Mouse (Mus musculus): ENCODE data around the gene Vps25.
A peak's percentile ranks its signal among the peaks of the same experiment; 100 is the strongest.

Vps25 gene

DNA sequence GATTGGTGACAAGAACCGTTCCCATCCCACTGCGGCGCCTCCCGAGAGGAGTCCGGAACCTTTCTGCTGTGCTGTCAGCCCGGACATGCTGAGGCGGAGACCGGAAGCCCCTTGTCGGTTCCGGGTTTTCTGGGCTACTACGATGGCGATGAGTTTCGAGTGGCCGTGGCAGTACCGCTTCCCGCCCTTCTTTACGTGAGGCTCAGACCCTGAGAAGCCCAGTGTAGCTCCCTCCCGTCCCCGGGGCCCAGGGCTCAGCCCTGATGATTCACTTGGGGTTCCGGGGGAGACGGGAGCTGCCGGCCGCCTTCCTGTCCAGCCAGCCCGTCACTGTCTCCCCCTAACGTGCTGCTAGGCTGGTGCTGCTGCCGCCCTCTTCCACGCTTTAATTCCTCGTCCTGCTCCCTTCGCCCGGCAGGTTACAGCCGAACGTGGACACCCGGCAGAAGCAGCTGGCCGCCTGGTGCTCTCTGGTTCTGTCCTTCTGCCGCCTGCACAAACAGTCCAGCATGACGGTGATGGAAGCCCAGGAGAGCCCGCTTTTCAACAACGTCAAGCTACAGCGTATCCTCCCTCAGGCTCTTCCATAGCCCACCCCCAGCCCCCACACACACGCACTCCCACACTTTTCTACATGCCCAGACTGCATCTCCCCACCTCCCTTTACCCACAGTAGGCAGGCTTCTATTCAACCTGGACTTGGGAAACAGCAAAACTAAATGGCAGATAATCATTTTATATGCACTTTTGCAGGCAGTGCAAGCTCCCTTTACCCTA lies at the start of gene Vps25:
Gene Vps25, plus strand, starts transcription at position 95 of the 777 bp plus-strand sequence.
- peak; percentile 82 for DNase-seq (ENCODE audit: low spot score)

- DNase-seq (ENCODE audit: low spot score) = no peak
Measured at GRCm38 (mm10) chr11:101211970-101212369, 41.5 kb upstream of the Vps25 start.

DNA sequence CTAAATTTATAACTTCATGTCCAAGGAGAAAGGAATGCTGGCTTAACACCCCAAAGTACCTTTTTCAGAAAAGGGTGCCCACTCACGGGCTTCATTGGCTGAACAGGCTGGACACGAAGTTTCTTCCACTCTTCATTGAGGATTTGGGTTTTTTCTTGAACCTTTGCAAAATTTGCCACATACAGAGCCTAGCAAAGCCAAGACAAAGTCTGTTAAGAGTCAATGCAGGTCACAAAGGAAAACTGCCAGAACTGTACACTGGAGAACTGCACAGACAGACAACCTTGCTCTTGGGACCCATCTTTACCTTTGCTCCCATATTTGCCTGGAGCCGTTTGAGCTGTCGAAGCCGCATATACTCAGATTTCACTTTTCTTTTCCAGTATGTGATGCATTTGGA lies 36.6 kb upstream of the Vps25 start:
- no peak for DNase-seq (ENCODE audit: low spot score)

DNA sequence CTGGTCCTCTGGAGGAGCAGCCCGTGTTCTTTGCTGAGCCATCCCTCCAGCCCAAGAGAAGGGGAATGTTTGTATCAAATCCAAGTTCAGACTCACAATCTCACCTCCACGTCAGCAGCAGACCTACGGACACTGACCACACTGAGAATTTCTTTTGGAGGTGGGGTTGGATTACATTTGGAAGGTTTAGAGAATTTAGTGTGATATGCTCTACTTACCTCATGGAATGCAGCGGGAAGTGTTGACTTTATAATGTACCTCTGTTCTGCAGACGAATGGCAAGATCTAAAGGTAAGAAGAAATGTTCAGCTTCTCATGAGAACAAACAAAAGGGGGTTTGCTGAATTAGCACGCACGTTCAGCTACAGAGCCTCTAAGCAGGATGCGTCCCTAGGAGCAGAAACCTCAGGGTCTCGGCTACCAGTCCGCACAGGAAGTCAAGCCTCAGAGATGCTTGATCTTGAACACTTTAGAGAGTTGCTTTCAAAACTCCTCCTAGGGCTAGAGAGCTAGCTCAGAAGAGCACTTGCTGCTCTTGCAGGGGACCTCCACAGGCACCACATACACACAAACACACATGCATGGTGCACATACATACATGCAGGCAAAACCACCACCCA lies 35.0 kb upstream of the Vps25 start:
- no peak for DNase-seq (ENCODE audit: low spot score)

DNA sequence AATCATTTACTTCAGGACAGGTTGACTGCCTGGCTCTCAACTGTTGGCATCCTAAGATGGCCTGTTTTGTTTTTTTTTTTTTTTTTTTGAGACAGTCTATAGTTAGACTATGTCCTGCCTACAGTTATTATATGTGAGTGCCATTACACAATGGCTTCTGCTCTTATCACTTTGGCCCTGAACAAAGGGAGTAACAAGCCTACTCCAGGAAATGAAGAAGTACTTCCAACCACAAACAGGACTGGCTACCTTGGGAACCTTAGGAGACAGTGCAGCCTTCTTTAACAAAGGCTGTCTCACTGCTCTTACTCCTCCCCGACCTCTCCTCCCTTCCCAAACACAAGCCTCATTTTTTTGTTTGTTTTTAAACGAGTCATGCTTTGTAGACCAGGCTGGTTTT lies 32.7 kb upstream of the Vps25 start:
- no peak for DNase-seq (ENCODE audit: low spot score)

DNA sequence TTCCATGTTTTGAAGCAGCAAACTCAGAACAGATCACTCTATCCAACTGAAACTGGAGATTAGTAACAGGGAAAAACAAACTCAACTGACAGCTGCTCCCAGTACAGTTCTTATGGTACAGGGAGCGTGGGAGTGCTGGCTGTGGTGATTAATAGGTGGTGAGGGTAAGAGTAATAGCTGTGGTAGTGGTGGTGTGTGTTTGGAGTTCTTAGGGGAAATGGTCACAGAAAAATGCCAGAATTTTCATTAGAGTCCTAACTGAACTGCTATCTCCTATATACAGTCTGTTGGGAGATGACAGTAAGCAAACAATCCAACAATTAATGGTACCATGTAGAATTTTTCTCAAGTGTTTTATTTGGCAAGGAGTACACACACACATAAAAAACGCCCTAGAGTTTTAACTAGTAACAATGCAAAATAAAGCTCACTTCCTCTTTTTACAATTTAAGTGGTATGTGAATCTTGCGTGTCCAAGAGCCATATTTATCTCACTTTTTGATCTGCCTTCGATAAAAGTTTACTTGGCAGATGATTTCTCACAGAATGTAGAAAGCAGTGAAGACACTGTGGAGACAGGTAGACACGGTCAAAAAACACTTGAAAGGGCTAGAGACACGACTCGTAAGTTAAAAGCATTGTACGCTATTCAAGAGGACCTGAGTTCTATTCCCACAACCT lies 32.1 kb upstream of the Vps25 start:
- no peak for DNase-seq (ENCODE audit: low spot score)

DNA sequence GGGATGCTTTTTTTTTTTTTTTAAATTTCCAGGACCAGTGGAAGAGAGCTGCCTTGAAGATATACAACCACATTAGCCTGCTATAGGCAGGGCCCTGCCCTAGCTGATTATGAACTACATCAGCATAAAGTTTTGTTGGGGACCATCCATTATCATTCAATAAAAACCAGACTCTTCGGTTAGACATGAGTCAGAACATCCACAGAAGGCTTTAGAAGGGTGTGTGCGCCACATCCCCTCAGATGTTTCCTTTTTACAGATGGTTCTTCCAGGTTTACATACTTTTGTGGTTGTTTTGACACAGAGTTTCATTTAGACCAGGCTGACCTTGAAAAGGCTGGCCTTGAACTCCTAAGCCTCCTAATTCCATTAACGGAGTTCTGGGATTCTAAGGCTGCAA lies 29.2 kb upstream of the Vps25 start:
- no peak for DNase-seq (ENCODE audit: low spot score)

GRCm38 (mm10) chr11:101225331-101226064 lies 28.0 kb upstream of the Vps25 start:
- DNase-seq (ENCODE audit: low spot score) = no peak

DNA sequence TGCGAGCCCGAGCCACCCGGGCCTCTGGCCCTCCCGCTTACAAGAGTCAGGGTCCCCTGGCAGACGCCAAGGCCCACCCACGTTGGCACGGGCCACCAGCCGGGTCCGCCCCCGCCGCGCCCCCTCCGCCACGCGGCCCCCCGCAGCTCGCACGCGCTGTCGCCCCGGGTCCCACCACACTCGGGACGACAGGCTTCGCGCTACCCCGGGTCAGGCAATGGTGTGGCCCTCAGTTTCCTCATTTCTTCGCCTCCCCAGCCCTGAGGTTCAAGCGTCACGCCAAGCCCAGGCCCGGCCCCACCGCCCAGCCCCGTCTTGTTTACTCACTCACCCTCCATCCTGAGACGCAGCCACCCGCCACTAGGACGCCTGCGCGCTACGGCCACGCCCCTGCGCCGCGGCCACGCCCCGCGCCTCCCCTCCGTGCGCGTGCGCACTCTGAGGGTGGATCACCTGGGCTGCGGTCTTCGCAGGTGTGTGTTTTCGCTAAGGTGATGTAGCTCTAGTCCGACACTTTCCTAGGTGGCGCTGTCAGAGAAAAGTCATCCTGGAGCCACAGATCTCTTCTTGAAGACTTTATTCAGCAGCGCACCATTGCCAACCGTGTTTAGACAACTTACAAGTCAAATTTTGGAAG lies 27.3 kb upstream of the Vps25 start, which contains the start of gene Ezh1:
Gene Ezh1, minus strand, starts transcription at position 399 of the 637 bp plus-strand sequence.
- DNase-seq (ENCODE audit: low spot score) = peak; percentile 90

DNA sequence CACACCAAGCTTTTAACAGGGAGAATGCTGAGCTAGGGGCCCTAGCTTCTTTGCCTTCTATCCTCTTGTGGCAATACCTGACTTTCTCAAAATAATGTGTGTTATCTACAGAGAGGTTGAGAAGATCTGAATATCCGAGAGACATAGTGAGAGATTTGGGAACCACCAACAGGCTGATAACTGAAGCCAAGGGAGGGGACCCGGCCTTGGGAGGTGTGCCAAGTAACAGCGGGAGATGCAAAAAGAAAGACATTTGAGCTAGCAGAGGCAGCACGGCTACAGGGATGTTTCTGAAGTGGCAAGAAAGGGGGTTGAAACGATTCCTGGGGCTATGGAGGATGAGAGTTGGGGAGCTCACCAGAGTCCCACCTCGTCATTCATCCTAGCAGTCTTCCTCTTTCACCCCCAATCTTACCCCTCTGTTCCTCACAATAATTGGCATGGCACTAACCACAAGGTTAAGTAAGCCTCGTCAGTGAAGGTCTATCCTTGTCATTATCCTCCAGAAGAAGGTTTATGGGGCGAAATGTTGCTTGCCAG lies 24.1 kb upstream of the Vps25 start:
- peak; percentile 73 for DNase-seq (ENCODE audit: low spot score)

DNA sequence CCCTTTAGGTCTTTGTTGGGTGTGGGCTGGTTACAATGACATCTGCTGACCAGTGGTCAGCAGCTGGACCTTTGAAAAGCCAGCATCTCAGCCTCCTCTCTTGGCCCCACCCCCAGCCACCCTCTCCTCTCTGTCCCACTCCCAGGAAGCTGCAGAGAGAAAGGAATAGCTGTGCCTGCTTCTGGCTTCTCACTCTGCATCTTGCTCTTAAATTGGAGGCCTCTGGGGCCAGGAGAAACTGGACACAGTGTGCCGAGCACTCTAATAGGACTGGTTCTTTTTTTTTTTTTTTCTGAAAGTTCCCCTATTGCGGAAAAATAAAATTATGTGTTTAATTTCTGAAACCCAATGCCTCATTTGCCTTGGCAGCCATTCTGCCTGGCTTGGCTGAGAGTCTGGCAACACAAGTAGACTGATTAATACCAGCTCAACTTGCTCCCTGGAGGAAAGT lies 23.4 kb upstream of the Vps25 start:
- no peak for DNase-seq (ENCODE audit: low spot score)

DNA sequence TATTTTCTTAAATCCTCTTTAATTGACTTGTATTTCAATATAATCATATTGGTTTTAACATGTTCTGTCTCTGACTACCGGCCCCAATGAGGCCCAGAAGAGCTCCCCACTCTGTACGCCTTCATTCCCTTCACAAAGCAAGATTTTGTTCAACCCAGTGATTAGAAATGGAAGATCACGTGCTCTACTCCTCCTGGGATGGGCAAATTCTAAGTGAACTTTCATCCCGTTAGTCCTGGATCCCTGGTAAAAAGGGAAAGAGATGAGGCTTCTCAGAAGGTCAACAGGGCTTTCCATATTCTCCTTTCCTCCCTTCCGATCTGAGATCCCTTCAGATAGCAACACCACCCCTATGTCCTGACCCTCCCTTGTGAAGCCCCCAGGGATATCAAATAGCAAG lies 23.0 kb upstream of the Vps25 start:
- DNase-seq (ENCODE audit: low spot score) = no peak

- DNase-seq (ENCODE audit: low spot score) = peak; percentile 50
Measured at GRCm38 (mm10) chr11:101230991-101231871, 22.3 kb upstream of the Vps25 start.

- no peak for DNase-seq (ENCODE audit: low spot score)
Measured at GRCm38 (mm10) chr11:101232010-101232839, 21.3 kb upstream of the Vps25 start.

GRCm38 (mm10) chr11:101233240-101233639 lies 20.3 kb upstream of the Vps25 start:
- no peak for DNase-seq (ENCODE audit: low spot score)

DNA sequence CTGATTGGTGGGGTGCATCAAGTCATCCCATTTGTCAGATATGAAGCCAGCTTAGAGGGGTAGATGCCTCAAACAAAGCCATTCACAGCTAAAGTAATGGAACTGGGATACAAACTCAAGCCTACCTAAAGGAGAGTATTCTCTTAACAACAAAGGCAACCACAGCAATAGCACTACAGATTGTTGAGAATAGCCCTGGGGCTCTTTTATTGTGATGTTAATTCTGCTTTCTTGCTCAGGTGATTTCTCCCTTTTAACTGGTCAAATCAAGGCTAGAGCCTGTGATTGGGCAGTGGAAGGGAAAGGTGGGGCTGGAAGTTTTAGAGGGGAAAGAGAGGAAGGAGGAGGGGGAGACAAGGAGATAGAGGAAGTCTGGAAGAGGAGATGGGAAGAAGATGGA lies 19.4 kb upstream of the Vps25 start:
- no peak for DNase-seq (ENCODE audit: low spot score)

GRCm38 (mm10) chr11:101235429-101235828 lies 18.1 kb upstream of the Vps25 start:
- DNase-seq (ENCODE audit: low spot score) = no peak

- DNase-seq (ENCODE audit: low spot score) = no peak
Measured at GRCm38 (mm10) chr11:101236782-101237181, 16.7 kb upstream of the Vps25 start.

- DNase-seq (ENCODE audit: low spot score) = no peak
Measured at GRCm38 (mm10) chr11:101238071-101238647, 15.3 kb upstream of the Vps25 start.
